Mouse (Mus musculus) midbrain, embryonic 14.5 days (tissue): ENCODE data around the gene Elane. TPM values are rescaled to one million over a fixed set of nuclear protein-coding genes. Genes with fewer than 3 reads are reported as not detected.

Source experiments
- ATAC-seq: fragments of 200-750 bp; cut with Nextera tagmentation; 2 replicates; pipeline ENCODE4 v1.8.0; 2017; ENCODE audit warnings: moderate number of reproducible peaks, moderate library complexity; ENCODE audit not compliant: low FRiP score, low TSS enrichment
- DNase-seq: peaks from one replicate; pipeline ENCODE4 v3.0.0-alpha.2; 2015
- H3K27ac ChIP-seq: fragments of 300-500 bp; sonication (generic); replicated peaks from 2 replicates; pipeline ENCODE4 v1.5.1; 2014; ENCODE audit warnings: mild to moderate bottlenecking, low read depth, low read length, moderate library complexity
- H3K27me3 ChIP-seq: fragments of 300-500 bp; sonication (generic); 2 replicates; pipeline ENCODE4 v1.6.1; 2014; ENCODE audit warnings: low read length, control low read depth, mixed read lengths; ENCODE audit not compliant: control insufficient read depth, insufficient read depth
- H3K36me3 ChIP-seq: fragments of 300-500 bp; sonication (generic); 2 replicates; pipeline ENCODE4 v1.6.1; 2014; ENCODE audit warnings: low read length, control low read depth; ENCODE audit not compliant: control insufficient read depth, insufficient read depth
- H3K4me1 ChIP-seq: fragments of 300-500 bp; sonication (generic); 2 replicates; pipeline ENCODE4 v1.6.1; 2014; ENCODE audit warnings: mild to moderate bottlenecking, antibody characterized with exemption, low read length, control low read depth; ENCODE audit not compliant: control insufficient read depth, insufficient read depth
- H3K4me2 ChIP-seq: fragments of 300-500 bp; sonication (generic); 2 replicates; pipeline ENCODE4 v1.6.1; 2014; ENCODE audit warnings: mild to moderate bottlenecking, low read length, moderate library complexity
- H3K4me3 ChIP-seq: fragments of 300-500 bp; sonication (generic); replicated peaks from 2 replicates; pipeline ENCODE4 v1.5.1; 2014; ENCODE audit warnings: low read depth, low read length
- H3K9ac ChIP-seq: fragments of 300-500 bp; sonication (generic); replicated peaks from 2 replicates; pipeline ENCODE4 v1.6.1; 2014; ENCODE audit warnings: mild to moderate bottlenecking, low read length, moderate library complexity
- H3K9me3 ChIP-seq: fragments of 300-500 bp; sonication (generic); 2 replicates; pipeline ENCODE4 v1.6.1; 2016; ENCODE audit warnings: low read length, control low read depth, mixed read lengths; ENCODE audit not compliant: control insufficient read depth
- WGBS: fragments of 180-500 bp; shearing (Covaris S2); extraction: QIAGEN DNeasy Blood & Tissue Kit; methylation state at CpG from one replicate; pipeline ENCODE4 v1.1.7; 2014; 5-methylcytosine and 5-hydroxymethylcytosine counted together
- polyA plus RNA-seq: library from polyadenylated mRNA; unstranded; fragments of >200 nt; fragmentation: Nextera tagmentation; extraction: Ambion mirVana; gene quantifications from 2 replicates; pipeline ENCODE4 v1.2.1, GENCODE M21; 2014

Gene Elane
- polyA plus RNA-seq, 1 experiment from 2014 or later, result not detected

- H3K36me3 ChIP-seq, result 0 out of 2 replicates have a peak, but pooled peaks cover 7% of the 10 kb centered on the region
- ATAC-seq (peak; percentile 78), DNase-seq (peak; percentile 96)
- H3K4me2 ChIP-seq, result peak within 1 kb of the TSS; percentile 88
- WGBS, result under 1% methylated on average over 63 of the region's 63 CpGs
- peak within 1 kb of the TSS; percentile 87 for H3K4me3 ChIP-seq
- peak within 1 kb of the TSS; percentile 77 for H3K9ac ChIP-seq
- no peaks in the 10 kb centered on the region for H3K9me3 ChIP-seq
- H3K27ac ChIP-seq, result peak within 1 kb of the TSS; percentile 88
- H3K27me3 ChIP-seq, result peaks cover 23% of the 10 kb centered on the region
- H3K4me1 ChIP-seq, result peaks cover 16% of the 10 kb centered on the region
Observed at GRCm38 (mm10) chr10:79926491-79927323, 40.7 kb downstream of the Elane start, which contains the start of gene Arid3a. TSS of gene Arid3a (plus strand) at chr10:79927043.

- Histone ChIP-seq H3K27ac (peak overlapping the region; percentile 88), H3K4me3 (peak overlapping the region; percentile 87), H3K4me2 (peak overlapping the region; percentile 88), H3K36me3 (peaks cover 14% of the 10 kb centered on the region), H3K4me1 (peaks cover 14% of the 10 kb centered on the region), H3K9ac (peak overlapping the region; percentile 77), H3K27me3 (peaks cover 15% of the 10 kb centered on the region), H3K9me3 (no peaks in the 10 kb centered on the region)
- ATAC-seq, result peak; percentile 46
- WGBS, result under 1% methylated on average over 54 of the region's 54 CpGs
- peak; percentile 76 for DNase-seq
Observed at GRCm38 (mm10) chr10:79927324-79928029, 41.4 kb downstream of the Elane start.

- peak overlapping the region; percentile 87 for H3K4me3 ChIP-seq
- peaks cover 21% of the 10 kb centered on the region for H3K36me3 ChIP-seq
- peak overlapping the region; percentile 77 for H3K9ac ChIP-seq
- peak overlapping the region; percentile 88 for H3K4me2 ChIP-seq
- peaks cover 8% of the 10 kb centered on the region for H3K27me3 ChIP-seq
- ATAC-seq (no peak), DNase-seq (peak; percentile 70)
- H3K9me3 ChIP-seq, result no peaks in the 10 kb centered on the region
- peak overlapping the region; percentile 88 for H3K27ac ChIP-seq
- WGBS, result under 1% methylated on average over 28 of the region's 29 CpGs
- H3K4me1 ChIP-seq, result peaks cover 14% of the 10 kb centered on the region
Observed at GRCm38 (mm10) chr10:79928030-79928694, 42.1 kb downstream of the Elane start.

- Histone ChIP-seq H3K9ac (peak overlapping the region; percentile 77), H3K27ac (peak overlapping the region; percentile 88), H3K27me3 (no peaks in the 10 kb centered on the region), H3K4me2 (peak overlapping the region; percentile 88), H3K36me3 (peaks cover 27% of the 10 kb centered on the region), H3K4me3 (peak overlapping the region; percentile 87), H3K4me1 (peaks cover 14% of the 10 kb centered on the region), H3K9me3 (no peaks in the 10 kb centered on the region)
- WGBS, result 34% methylated on average over 9 of the region's 9 CpGs
- no peak for ATAC-seq
- peak; percentile 46 for DNase-seq
Observed at GRCm38 (mm10) chr10:79928907-79929701, 43.1 kb downstream of the Elane start.

GRCm38 (mm10) chr10:79929967-79930825, 44.1 kb downstream of the Elane start:
- Histone ChIP-seq H3K27me3 (no peaks in the 10 kb centered on the region), H3K27ac (no peak overlapping the region), H3K4me3 (no peak overlapping the region), H3K4me1 (peaks cover 18% of the 10 kb centered on the region), H3K9ac (no peak overlapping the region), H3K36me3 (peaks cover 32% of the 10 kb centered on the region), H3K4me2 (0 out of 2 replicates have a peak overlapping the region, but pooled peaks have one; percentile 88), H3K9me3 (no peaks in the 10 kb centered on the region)
- WGBS, result 87% methylated on average over 18 of the region's 18 CpGs
- no peak for DNase-seq
- ATAC-seq, result no peak

- no peak overlapping the region for H3K4me3 ChIP-seq
- H3K4me2 ChIP-seq, result no peak overlapping the region
- no peaks in the 10 kb centered on the region for H3K27me3 ChIP-seq
- H3K9ac ChIP-seq, result no peak overlapping the region
- ATAC-seq (no peak), DNase-seq (no peak)
- H3K27ac ChIP-seq, result no peak overlapping the region
- no peaks in the 10 kb centered on the region for H3K9me3 ChIP-seq
- H3K36me3 ChIP-seq, result peaks cover 32% of the 10 kb centered on the region
- H3K4me1 ChIP-seq, result peaks cover 17% of the 10 kb centered on the region
- 76% methylated on average over 16 of the region's 16 CpGs for WGBS
Observed at GRCm38 (mm10) chr10:79930826-79931186, 44.8 kb downstream of the Elane start.

- no peak for ATAC-seq
- no peak overlapping the region for H3K9ac ChIP-seq
- H3K9me3 ChIP-seq, result no peaks in the 10 kb centered on the region
- 93% methylated on average over 9 of the region's 9 CpGs for WGBS
- peaks cover 32% of the 10 kb centered on the region for H3K36me3 ChIP-seq
- peaks cover 11% of the 10 kb centered on the region for H3K4me1 ChIP-seq
- DNase-seq, result no peak
- no peak overlapping the region for H3K27ac ChIP-seq
- H3K27me3 ChIP-seq, result no peaks in the 10 kb centered on the region
- no peak overlapping the region for H3K4me2 ChIP-seq
- H3K4me3 ChIP-seq, result no peak overlapping the region
Observed at GRCm38 (mm10) chr10:79931797-79932196, 45.8 kb downstream of the Elane start.
